Mouse (Mus musculus) heart, adult 2 months (tissue): ENCODE measurements at regions not wholly inside any gene's neighbourhood (a gene's known extent, or its start where the extent isn't known, plus 50 kb on each side); places are given as distances from the start of the nearest gene placed in this dataset.

Experiments used
- DNase-seq, 2 experiments: peaks; one replicate each; pipeline ENCODE4 v3.0.0; 2021
- H3K27ac ChIP-seq: fragments of 200-600 bp; 2 replicates; pipeline ENCODE4 v1.8.1; 2022
- H3K27me3 ChIP-seq: fragments of 200-500 bp; 2 replicates; pipeline ENCODE4 v1.6.1; 2012; ENCODE audit warnings: mild to moderate bottlenecking, low read length, inconsistent platforms, mixed read lengths; ENCODE audit not compliant: control insufficient read depth, insufficient read depth
- H3K36me3 ChIP-seq: fragments of 200-500 bp; 2 replicates; pipeline ENCODE4 v1.6.1; 2012; ENCODE audit warnings: low read length, inconsistent platforms; ENCODE audit not compliant: control insufficient read depth, insufficient read depth
- H3K4me1 ChIP-seq: fragments of 200-500 bp; 2 replicates; pipeline ENCODE4 v1.6.1; 2011; ENCODE audit warnings: low read length; ENCODE audit not compliant: control insufficient read depth, insufficient read depth
- H3K4me3 ChIP-seq: fragments of 200-600 bp; 2 replicates; pipeline ENCODE4 v1.8.1; 2022
- H3K79me2 ChIP-seq: fragments of 200-500 bp; replicated peaks from 2 replicates; pipeline ENCODE4 v1.6.1; 2012; ENCODE audit warnings: mild to moderate bottlenecking, inconsistent platforms, low read length, moderate library complexity, mixed read lengths; ENCODE audit not compliant: control insufficient read depth, insufficient read depth
- H3K9ac ChIP-seq: fragments of 200-500 bp; 2 replicates; pipeline ENCODE4 v1.6.1; 2012; ENCODE audit warnings: low read depth, mild to moderate bottlenecking, control low read depth, inconsistent platforms, low read length, mixed read lengths
- CTCF ChIP-seq: fragments of 200-600 bp; IDR thresholded peaks from 2 replicates; pipeline ENCODE4 v1.8.1; 2022; ENCODE audit warnings: antibody characterized with exemption, mild to moderate bottlenecking, moderate library complexity
- EP300 ChIP-seq: fragments of 200-500 bp; IDR thresholded peaks from 2 replicates; pipeline ENCODE4 v1.6.1; 2011; ENCODE audit warnings: low read depth, low read length, control low read depth; ENCODE audit not compliant: insufficient read depth
- POLR2A ChIP-seq: fragments of 200-500 bp; IDR thresholded peaks from 2 replicates; pipeline ENCODE4 v1.6.1; 2011; ENCODE audit warnings: mild to moderate bottlenecking, low read depth, low read length, control low read depth; ENCODE audit not compliant: insufficient read depth
- WGBS: fragments of 180-500 bp; shearing (Covaris S2); methylation state at CpG from one replicate; pipeline ENCODE4 v1.1.7; 2018; 5-methylcytosine and 5-hydroxymethylcytosine counted together
- intact Hi-C: fragments of 180-260 bp; cut with DNase I; formaldehyde crosslinking; loops from one replicate; pipeline ENCODE4 v1.15.1; 2025

DNA sequence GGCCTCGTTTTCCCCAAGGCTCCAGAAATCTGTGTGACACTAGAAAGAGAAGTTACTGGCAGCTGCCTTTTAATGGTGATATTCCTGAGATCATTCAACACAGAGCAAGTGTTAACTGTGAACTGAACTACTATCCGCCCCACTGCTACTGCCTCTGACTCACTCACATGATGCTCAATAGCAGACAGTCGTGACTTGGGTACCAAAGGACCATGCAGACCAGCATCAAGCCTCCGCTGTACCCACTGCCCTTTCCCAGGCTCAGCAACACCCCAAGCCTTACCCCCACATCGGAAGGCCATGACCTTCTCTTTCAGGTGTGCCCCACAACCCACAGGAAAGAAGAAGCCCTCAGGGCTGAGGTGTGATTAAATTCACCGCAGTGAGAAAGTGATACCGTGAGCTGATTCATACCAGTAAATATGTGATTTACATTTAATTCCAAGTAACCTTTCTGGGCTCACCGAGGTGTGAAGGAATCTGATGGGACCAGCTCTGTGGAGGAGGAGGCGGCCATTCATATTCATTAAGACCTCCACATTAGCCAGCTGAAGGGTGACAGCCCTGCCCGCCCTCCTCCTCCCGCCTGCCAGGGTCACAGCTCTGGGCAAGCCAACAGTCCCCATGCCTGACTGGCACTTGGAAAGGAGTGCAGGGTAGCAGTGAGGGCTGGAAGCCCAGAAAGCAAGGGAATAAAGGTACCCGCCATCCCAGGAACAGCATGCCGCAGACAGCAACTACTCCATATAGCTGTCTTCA is 156.0 kb upstream of the Tle3 start:
- DNase-seq: no peak
- intact Hi-C loops: loop anchor here (5.0 kb wide), 2 partner anchors 149 to 156 kb away; partner anchors contain the start of gene Tle3
- Histone ChIP-seq H3K36me3 (no peaks in the 10 kb centered on the region), H3K4me3 (no peak overlapping the region), H3K9ac (no peak overlapping the region), H3K27ac (no peak overlapping the region; the same call in 1 of the 2 replicates), H3K27me3 (no peaks in the 10 kb centered on the region), H3K4me1 (peaks cover 22% of the 10 kb centered on the region), H3K79me2 (no peaks in the 10 kb centered on the region)
- TF ChIP-seq EP300 (no peak), CTCF (no peak), POLR2A (no peak)
- 87% methylated on average over 13 of the region's 13 CpGs for WGBS

DNA sequence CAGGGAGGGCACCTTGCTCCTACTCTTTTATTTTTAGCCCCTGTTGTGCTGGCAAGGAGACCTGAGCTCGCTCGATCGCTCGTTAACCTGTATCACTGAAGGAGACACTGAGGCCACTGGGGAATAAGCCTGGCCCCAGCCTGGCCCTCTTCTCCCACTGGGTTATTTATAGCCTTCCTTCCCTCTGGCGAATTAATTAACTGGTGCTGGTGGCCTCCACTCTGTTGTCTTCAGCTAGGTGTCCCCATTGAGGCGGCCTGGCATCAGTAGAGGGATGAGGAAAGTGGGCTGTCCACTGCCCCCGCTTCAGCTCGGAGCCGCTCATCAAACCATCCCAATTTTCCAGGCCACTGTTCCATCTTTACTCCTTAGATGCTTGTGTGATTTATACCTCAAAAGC is 152.1 kb upstream of the Tle3 start:
- 39% methylated on average over 9 of the region's 9 CpGs for WGBS
- Histone ChIP-seq H3K36me3 (no peaks in the 10 kb centered on the region), H3K9ac (no peak overlapping the region), H3K27ac (no peak overlapping the region), H3K27me3 (no peaks in the 10 kb centered on the region), H3K79me2 (no peaks in the 10 kb centered on the region), H3K4me3 (no peak overlapping the region), H3K4me1 (peaks cover 18% of the 10 kb centered on the region)
- TF ChIP-seq CTCF (peak; percentile 70), POLR2A (0 out of 2 replicates have a peak, but pooled peaks have one; percentile 19), EP300 (peak; percentile 69; the same call in 1 of the 2 replicates)
- intact Hi-C loops: no loop called here
- DNase-seq: peak in 1 of 2 experiments; percentile 56

GRCm38 (mm10) chr9:61222212-61223003 is 149.8 kb upstream of the Tle3 start:
- 97% methylated on average over 18 of the region's 18 CpGs for WGBS
- intact Hi-C loops: no loop called here
- H3K36me3 ChIP-seq: no peaks in the 10 kb centered on the region
- no peak for DNase-seq
- H3K27me3 ChIP-seq: no peaks in the 10 kb centered on the region
- H3K79me2 ChIP-seq: no peaks in the 10 kb centered on the region
- peaks cover 10% of the 10 kb centered on the region for H3K4me1 ChIP-seq
- TF ChIP-seq EP300 (no peak), POLR2A (no peak), CTCF (no peak)
- H3K4me3 ChIP-seq: no peak overlapping the region
- H3K27ac ChIP-seq: no peak overlapping the region
- H3K9ac ChIP-seq: no peak overlapping the region

DNA sequence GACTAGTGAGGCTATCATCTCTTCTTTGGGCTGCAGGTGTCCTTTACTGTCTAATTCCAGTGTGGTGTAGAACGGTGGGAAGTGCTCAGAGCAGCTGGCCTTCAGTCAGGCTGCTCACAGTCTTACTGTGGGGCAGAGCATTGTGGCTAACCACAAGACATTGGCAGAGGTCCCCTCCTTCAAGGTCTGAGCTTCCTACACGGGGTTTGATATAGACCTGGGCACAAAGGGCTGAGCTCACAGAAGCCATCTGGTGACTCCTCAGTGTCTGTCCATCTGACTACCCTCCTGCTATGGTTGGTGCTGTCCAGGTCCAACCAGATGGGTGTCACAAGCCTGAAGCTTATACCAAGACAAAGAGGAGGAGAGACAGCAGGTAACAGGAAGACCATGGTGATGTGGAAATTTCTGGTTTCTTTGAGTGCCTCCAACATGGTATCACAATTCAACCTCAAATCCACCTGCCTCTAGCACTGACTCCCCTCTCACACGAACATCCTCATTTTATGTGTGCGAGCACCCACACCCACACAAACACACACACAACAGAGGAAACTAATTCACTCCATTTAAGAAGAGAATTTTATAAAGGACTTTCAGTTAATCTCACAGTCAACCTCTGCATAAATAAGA is 147.0 kb upstream of the Tle3 start:
- TF ChIP-seq POLR2A (no peak), EP300 (no peak), CTCF (no peak)
- Histone ChIP-seq H3K27me3 (no peaks in the 10 kb centered on the region), H3K79me2 (no peaks in the 10 kb centered on the region), H3K4me1 (peaks cover 4% of the 10 kb centered on the region), H3K36me3 (no peaks in the 10 kb centered on the region), H3K4me3 (no peak overlapping the region), H3K27ac (no peak overlapping the region), H3K9ac (no peak overlapping the region)
- intact Hi-C loops: no loop called here
- 76% methylated on average over 4 of the region's 4 CpGs for WGBS
- no peak for DNase-seq

DNA sequence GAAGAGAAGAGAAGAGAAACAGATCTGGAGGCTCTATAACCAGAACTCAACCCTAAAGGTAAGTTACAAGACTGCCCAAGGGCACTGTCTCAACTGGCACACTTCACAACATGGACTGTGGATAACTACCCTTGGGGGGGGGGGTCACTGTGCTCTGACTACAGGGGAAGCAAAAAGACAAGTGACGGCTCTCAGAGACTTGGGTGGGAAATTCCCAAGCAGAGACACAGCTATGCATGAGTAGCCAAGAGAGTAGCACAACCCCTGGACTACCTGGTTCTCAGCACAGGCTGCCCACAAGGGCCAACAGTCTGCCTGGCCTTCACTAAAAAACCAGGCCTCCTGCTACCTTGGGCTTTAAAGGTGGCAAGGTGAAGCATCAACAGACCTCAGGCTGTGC is 146.3 kb upstream of the Tle3 start:
- Histone ChIP-seq H3K27ac (no peak overlapping the region), H3K4me3 (no peak overlapping the region), H3K36me3 (no peaks in the 10 kb centered on the region), H3K27me3 (no peaks in the 10 kb centered on the region), H3K79me2 (no peaks in the 10 kb centered on the region), H3K9ac (no peak overlapping the region), H3K4me1 (peaks cover 2% of the 10 kb centered on the region)
- TF ChIP-seq CTCF (no peak), POLR2A (no peak), EP300 (no peak)
- DNase-seq: no peak
- intact Hi-C loops: no loop called here
- WGBS: 80% methylated on average over 1 of the region's 1 CpGs
